Mouse (Mus musculus) midbrain, embryonic 15.5 days (tissue): ENCODE data around the gene Zbtb37. TPM values are rescaled to one million over a fixed set of nuclear protein-coding genes. Genes with fewer than 3 reads are reported as not detected.
"Not testable (repeated sequence)": the region's sequence is repeated elsewhere in the genome, so short reads cannot be mapped to it uniquely, and the experiment has no call there.

Experiments
- ATAC-seq: fragments of 200-750 bp; cut with Nextera tagmentation; replicated peaks from 2 replicates; pipeline ENCODE4 v1.8.0; 2017; ENCODE audit warnings: moderate TSS enrichment
- H3K27ac ChIP-seq: fragments of 300-500 bp; sonication (generic); 2 replicates; pipeline ENCODE4 v1.5.1; 2015; ENCODE audit warnings: mild to moderate bottlenecking, inconsistent platforms
- H3K27me3 ChIP-seq: fragments of 300-500 bp; sonication (generic); replicated peaks from 2 replicates; pipeline ENCODE4 v1.6.1; 2015; ENCODE audit warnings: inconsistent platforms
- H3K36me3 ChIP-seq: fragments of 300-500 bp; sonication (generic); replicated peaks from 2 replicates; pipeline ENCODE4 v1.6.1; 2015; ENCODE audit warnings: inconsistent platforms
- H3K4me1 ChIP-seq: fragments of 300-500 bp; sonication (generic); 2 replicates; pipeline ENCODE4 v1.6.1; 2015; ENCODE audit warnings: inconsistent platforms
- H3K4me2 ChIP-seq: fragments of 300-500 bp; sonication (generic); 2 replicates; pipeline ENCODE4 v1.6.1; 2015; ENCODE audit warnings: inconsistent platforms, mild to moderate bottlenecking, moderate library complexity
- H3K4me3 ChIP-seq: fragments of 300-500 bp; sonication (generic); 2 replicates; pipeline ENCODE4 v1.5.1; 2015; ENCODE audit warnings: mild to moderate bottlenecking, inconsistent platforms
- H3K9ac ChIP-seq: fragments of 300-500 bp; sonication (generic); 2 replicates; pipeline ENCODE4 v1.6.1; 2015; ENCODE audit warnings: mild to moderate bottlenecking, inconsistent platforms
- H3K9me3 ChIP-seq: fragments of 300-500 bp; sonication (generic); 2 replicates; pipeline ENCODE4 v1.6.1; 2016; ENCODE audit warnings: inconsistent platforms
- WGBS: fragments of 180-500 bp; shearing (Covaris S2); methylation state at CpG from one replicate; pipeline ENCODE4 v1.1.7; 2015; ENCODE audit warnings: mixed read lengths; 5-methylcytosine and 5-hydroxymethylcytosine counted together
- polyA plus RNA-seq: library from polyadenylated mRNA; unstranded; fragments of >200 nt; fragmentation: Nextera tagmentation; extraction: Ambion mirVana; gene quantifications from 2 replicates; pipeline ENCODE4 v1.2.1, GENCODE M21; 2015

Gene Zbtb37
- polyA plus RNA-seq, 1 experiment from 2014 or later, result 14.1 TPM

DNA sequence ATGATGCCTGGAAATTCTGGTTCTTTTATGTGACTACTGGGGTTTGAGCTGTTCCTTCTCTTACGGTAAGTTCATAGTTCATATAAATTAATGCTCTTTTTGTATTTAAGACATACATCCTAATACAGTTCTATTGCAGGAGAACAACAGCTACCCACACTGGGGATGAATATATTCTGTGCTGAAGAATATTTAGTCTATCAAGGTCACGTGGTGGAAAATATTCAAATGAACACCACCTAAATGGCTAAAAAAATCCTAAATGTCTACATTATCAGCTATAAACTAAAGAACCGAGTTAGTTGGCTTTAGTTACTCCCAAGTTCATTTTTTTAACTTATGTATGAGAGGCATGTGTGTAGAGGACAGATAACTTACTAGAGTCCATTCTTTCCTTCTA, 4.6 kb downstream of the Zbtb37 start:
- H3K27me3 ChIP-seq, result no peaks in the 10 kb centered on the region
- H3K36me3 ChIP-seq, result peaks cover 10% of the 10 kb centered on the region; the same call in 1 of the 2 replicates
- no peak overlapping the region for H3K4me3 ChIP-seq
- ATAC-seq, result no peak
- WGBS, result 98% methylated on average over 3 of the region's 3 CpGs
- H3K9me3 ChIP-seq, result no peaks in the 10 kb centered on the region
- no peak overlapping the region for H3K27ac ChIP-seq
- peaks cover 17% of the 10 kb centered on the region for H3K4me1 ChIP-seq
- no peak overlapping the region for H3K9ac ChIP-seq
- no peak overlapping the region for H3K4me2 ChIP-seq

DNA sequence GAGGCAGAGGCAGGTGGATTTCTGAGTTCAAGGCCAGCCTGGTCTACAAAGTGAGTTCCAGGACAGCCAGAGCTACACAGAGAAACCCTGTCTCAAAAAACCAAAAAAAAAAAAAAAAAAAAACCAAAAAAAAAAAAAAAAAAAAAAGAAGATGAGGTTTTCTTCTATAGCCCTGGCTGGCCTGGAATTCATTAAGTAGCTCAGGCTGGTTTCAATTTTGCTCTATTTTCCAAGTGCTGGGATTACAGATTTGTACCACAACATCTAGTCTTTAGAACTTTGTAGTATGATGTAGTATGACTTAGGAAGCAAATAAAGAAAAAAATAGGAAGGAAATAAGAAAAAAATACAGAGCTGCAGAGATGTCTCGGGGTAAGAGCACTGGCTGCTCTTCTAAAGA, 6.2 kb downstream of the Zbtb37 start:
- ATAC-seq, H3K9ac ChIP-seq, H3K27ac ChIP-seq, H3K36me3 ChIP-seq, H3K9me3 ChIP-seq, H3K4me2 ChIP-seq, H3K27me3 ChIP-seq, H3K4me3 ChIP-seq: not testable (repeated sequence)
- peaks cover 10% of the 10 kb centered on the region for H3K4me1 ChIP-seq
- 88% methylated on average over 1 of the region's 1 CpGs for WGBS

DNA sequence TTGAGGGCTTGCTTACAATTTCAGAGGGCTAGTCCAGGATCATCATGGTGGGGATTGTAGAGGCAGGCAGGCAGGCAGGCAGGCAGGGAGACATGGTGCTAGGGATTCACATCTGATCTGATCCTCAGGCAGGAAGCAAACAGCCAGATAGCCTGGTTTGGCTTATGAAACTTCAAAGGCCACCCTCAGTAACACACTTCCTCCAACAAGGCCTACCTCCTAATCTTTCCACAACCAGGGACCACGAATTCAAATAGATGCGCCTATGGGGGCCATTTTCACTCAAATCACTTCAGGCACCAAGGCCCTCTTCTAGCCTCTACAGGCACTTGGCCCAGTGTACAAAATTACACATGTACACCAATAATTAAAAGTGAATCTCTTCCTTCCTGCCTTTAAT, 7.5 kb downstream of the Zbtb37 start:
- H3K4me1 ChIP-seq, result no peaks in the 10 kb centered on the region
- H3K4me3 ChIP-seq, result no peak overlapping the region
- H3K27me3 ChIP-seq, result no peaks in the 10 kb centered on the region
- 87% methylated on average over 2 of the region's 2 CpGs for WGBS
- no peak overlapping the region for H3K9ac ChIP-seq
- peaks cover 10% of the 10 kb centered on the region; the same call in 1 of the 2 replicates for H3K36me3 ChIP-seq
- no peak overlapping the region for H3K4me2 ChIP-seq
- no peak overlapping the region for H3K27ac ChIP-seq
- no peak for ATAC-seq
- no peaks in the 10 kb centered on the region for H3K9me3 ChIP-seq

DNA sequence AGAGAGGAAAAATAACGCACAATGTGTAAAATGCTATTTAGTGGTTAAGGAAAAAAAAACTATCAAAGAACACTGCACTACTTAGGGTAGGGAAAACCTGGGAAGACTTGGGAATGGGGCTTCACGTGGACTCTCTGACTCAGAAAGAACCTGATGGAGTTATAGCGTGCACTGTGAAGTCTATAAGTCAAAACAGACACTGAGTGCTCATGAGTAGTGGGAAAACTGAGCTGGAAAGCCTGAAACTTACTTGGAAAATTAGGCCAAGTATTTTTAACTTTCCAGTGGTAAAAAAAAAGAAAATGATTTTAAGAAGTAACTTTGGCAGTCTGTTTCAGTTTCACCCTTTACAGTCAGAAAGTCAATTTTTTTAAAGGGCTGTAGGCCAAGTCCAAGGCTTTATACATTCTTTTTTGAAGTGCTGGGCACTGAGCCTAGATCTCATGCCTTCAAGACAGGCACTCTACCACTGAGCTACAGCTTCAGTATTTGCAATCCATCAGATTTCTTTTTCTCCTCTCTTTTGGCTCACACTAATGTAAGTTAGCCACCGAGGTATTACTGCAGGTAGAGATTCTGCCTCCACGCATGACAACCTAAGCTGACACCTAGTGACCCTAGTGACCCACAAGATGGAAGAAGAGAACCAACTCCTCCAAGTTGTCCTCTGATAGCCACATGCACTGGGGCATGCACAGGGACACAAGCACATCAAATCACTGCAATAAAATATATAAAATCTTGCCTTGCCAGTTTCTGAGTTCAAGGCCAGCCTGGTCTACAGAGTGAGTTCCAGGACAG, 9.0 kb downstream of the Zbtb37 start:
- Histone ChIP-seq H3K4me2 (no peak overlapping the region), H3K9ac (no peak overlapping the region), H3K4me3 (no peak overlapping the region), H3K27me3 (no peaks in the 10 kb centered on the region), H3K27ac (no peak overlapping the region), H3K36me3 (0 out of 2 replicates have a peak, but pooled peaks cover 7% of the 10 kb centered on the region), H3K9me3 (no peaks in the 10 kb centered on the region), H3K4me1 (no peaks in the 10 kb centered on the region)
- 92% methylated on average over 5 of the region's 5 CpGs for WGBS
- ATAC-seq, result no peak

DNA sequence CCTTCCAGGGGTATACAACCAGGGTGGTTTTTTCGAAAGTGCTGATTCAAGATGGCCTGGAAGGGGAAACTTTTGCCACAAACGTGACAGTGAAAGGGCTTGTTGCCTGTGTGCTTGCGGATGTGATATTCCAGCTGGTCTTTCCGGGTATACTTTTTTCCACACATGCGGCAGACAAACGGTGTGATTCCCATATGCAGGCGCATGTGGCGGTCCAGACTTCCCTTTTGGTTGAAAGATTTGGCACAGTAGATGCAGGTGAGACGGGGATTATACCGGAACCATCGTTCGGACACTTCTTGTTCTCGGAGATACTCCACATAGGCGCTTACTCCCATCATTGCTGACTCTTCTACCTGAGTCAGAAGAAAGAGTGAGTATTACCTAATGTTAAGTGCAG, 14.6 kb downstream of the Zbtb37 start:
- Histone ChIP-seq H3K27ac (no peak overlapping the region), H3K9me3 (no peaks in the 10 kb centered on the region), H3K4me1 (peaks cover 5% of the 10 kb centered on the region; the same call in 1 of the 2 replicates), H3K9ac (no peak overlapping the region), H3K27me3 (no peaks in the 10 kb centered on the region), H3K4me2 (no peak overlapping the region), H3K36me3 (peaks cover 21% of the 10 kb centered on the region), H3K4me3 (no peak overlapping the region)
- no peak for ATAC-seq
- 94% methylated on average over 14 of the region's 14 CpGs for WGBS

DNA sequence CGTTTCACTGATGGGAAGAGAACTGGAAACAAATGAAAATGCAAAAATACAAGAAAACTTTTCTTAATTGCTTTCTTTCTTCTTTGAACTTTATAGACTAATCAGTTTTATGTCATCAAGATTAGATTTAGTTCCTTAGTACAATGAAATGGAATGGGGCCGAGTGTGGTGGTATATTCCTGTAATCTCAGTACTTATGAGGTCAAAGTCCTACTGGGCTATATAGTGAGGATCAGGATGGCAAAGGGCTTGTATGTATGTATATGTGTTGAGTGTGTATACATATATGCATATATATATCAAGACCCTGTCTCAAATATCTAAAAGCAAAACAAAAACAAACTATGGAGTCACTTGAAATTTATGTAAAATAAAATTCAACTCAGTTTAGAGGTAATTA, 18.3 kb downstream of the Zbtb37 start:
- ATAC-seq, result no peak
- Histone ChIP-seq H3K4me2 (no peak overlapping the region), H3K27ac (no peak overlapping the region), H3K4me1 (peaks cover 5% of the 10 kb centered on the region; the same call in 1 of the 2 replicates), H3K36me3 (peaks cover 28% of the 10 kb centered on the region), H3K27me3 (no peaks in the 10 kb centered on the region), H3K9ac (no peak overlapping the region), H3K4me3 (no peak overlapping the region), H3K9me3 (no peaks in the 10 kb centered on the region)
- 82% methylated on average over 2 of the region's 2 CpGs for WGBS

DNA sequence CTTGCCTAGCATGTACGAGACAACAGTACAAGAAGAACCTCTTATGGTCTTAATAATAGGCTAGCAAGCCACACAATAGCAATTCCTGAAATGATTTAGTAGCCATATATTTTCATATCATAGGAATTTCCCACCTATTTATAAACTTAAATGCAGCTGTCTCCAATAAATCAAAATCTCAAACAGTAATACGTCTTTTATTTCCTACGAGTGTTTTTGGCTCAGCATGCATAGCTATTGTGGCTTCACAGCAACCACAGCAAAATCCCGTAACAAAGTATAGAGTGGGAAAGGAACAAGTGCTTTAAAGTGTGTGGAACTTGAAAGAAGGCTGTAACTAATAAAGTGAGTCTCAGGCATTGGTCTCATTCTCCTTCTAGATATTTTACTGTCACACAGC, 24.2 kb downstream of the Zbtb37 start:
- WGBS, result 95% methylated on average over 4 of the region's 4 CpGs
- H3K36me3 ChIP-seq, result peaks cover 7% of the 10 kb centered on the region; the same call in 1 of the 2 replicates
- no peak overlapping the region for H3K27ac ChIP-seq
- no peak for ATAC-seq
- no peaks in the 10 kb centered on the region for H3K9me3 ChIP-seq
- no peak overlapping the region for H3K9ac ChIP-seq
- no peak overlapping the region for H3K4me3 ChIP-seq
- peaks cover 2% of the 10 kb centered on the region; the same call in 1 of the 2 replicates for H3K4me1 ChIP-seq
- no peak overlapping the region for H3K4me2 ChIP-seq
- H3K27me3 ChIP-seq, result no peaks in the 10 kb centered on the region

DNA sequence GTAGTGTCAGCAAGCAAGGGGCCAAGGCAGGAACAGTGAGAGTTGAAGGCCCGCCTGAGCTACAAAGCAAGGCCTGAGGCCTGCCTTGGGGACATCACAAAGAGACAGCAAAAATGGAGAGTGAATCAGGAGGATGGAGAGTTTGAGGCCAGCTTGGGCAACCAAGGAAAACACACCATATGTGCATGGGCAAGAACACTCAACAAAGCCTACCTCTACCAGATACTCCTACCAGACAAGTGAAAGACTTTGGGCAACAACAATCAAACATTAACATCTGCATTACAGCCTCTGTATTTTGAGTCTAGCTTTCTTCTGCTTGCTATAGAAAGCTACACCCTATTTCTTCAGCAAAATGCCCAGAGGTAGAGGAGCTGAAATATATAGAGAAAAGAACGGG, 26.6 kb downstream of the Zbtb37 start:
- Histone ChIP-seq H3K36me3 (peaks cover 7% of the 10 kb centered on the region; the same call in 1 of the 2 replicates), H3K27ac (no peak overlapping the region), H3K4me1 (no peaks in the 10 kb centered on the region), H3K27me3 (no peaks in the 10 kb centered on the region), H3K4me2 (no peak overlapping the region), H3K9ac (no peak overlapping the region), H3K9me3 (no peaks in the 10 kb centered on the region), H3K4me3 (no peak overlapping the region)
- no peak for ATAC-seq
- 92% methylated on average over 2 of the region's 2 CpGs for WGBS

DNA sequence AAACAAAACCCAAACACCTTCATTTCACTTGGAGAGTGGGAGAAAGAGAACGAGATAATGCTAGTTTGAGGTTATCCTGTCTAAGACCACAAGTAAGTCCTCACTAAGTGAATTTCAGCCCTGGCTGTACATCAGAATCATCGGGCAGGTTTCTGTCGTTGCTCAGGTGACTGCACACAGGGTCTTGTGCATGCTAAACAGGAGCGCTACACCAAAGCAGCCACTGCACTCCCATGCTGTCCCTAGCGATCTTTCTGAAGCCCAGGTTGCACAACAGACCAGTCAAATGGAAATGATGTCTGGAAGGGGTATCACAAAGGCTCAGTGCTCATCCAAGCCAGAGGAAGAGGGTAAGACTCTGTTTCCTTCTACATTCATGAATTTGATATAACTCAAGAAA, 28.2 kb downstream of the Zbtb37 start:
- Histone ChIP-seq H3K9ac (no peak overlapping the region), H3K4me1 (no peaks in the 10 kb centered on the region), H3K36me3 (no peaks in the 10 kb centered on the region), H3K4me3 (no peak overlapping the region), H3K4me2 (no peak overlapping the region), H3K27me3 (no peaks in the 10 kb centered on the region), H3K9me3 (no peaks in the 10 kb centered on the region), H3K27ac (no peak overlapping the region)
- ATAC-seq, result no peak
- WGBS, result 82% methylated on average over 5 of the region's 5 CpGs

DNA sequence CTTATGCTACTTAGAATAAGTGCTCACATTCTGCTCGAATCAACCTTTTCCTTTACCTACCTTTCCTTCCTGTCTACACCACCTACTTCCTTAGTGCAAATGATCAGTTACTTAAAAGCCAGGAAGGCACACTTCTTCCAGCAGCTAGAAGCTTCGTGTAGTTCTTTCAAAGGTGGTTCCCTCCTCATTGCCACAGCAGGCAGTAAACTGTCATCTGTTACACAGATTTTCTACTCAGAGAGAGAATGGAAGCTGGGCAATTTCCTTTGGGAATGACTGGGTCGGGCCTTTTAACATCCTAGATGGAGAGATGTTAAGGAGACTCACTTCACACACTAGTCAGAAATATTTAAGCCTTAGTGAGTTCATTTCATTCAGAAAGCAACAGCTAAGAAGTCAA, 29.1 kb downstream of the Zbtb37 start:
- Histone ChIP-seq H3K4me2 (no peak overlapping the region), H3K27ac (no peak overlapping the region), H3K9me3 (no peaks in the 10 kb centered on the region), H3K9ac (no peak overlapping the region), H3K4me1 (no peaks in the 10 kb centered on the region), H3K27me3 (no peaks in the 10 kb centered on the region), H3K36me3 (no peaks in the 10 kb centered on the region), H3K4me3 (no peak overlapping the region)
- no peak for ATAC-seq
- WGBS, result 79% methylated on average over 3 of the region's 3 CpGs

DNA sequence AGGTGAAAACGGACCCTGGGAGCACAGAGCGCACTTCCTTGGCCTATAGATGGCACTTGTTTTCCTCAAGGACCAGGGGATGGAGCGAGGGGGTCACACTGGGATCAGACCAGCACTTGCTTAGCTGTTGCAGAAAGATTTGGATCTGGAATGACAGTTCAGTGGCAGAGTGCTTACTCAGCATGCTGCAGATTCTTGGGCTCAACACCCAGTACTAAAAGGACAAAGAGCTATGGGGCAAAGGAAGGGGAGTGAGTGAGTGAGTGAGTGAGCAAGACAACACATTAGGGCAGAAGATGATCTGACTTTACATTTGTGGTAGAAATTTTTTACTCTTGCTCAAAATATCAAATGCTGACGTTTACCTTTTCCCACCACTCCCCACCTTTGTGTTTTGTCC, 29.7 kb downstream of the Zbtb37 start:
- H3K27me3 ChIP-seq, result no peaks in the 10 kb centered on the region
- H3K36me3 ChIP-seq, result no peaks in the 10 kb centered on the region
- H3K27ac ChIP-seq, result no peak overlapping the region
- no peak overlapping the region for H3K9ac ChIP-seq
- H3K9me3 ChIP-seq, result no peaks in the 10 kb centered on the region
- no peak overlapping the region for H3K4me2 ChIP-seq
- ATAC-seq, result no peak
- no peak overlapping the region for H3K4me3 ChIP-seq
- H3K4me1 ChIP-seq, result no peaks in the 10 kb centered on the region
- 69% methylated on average over 4 of the region's 4 CpGs for WGBS

DNA sequence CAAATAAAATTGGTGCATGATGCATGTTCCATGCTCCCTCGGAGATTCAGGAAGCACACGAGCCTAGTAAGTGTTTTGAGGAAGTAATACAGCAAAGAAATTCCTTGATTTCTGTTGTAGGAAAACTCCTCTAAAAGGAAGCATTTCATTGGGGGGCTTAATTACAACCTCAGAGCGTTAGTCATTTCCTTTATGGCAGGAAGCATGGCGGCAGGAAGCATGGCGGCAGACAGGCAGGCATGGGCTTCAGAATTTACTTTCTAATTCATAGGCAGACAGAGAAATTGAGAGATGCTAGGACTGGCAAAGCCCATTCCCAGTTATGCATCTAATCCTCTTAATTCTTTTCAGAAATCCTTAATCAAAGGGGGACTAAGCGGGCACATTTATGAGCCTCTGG, 40.8 kb downstream of the Zbtb37 start:
- Histone ChIP-seq H3K4me1 (no peaks in the 10 kb centered on the region), H3K9ac (no peak overlapping the region), H3K9me3 (no peaks in the 10 kb centered on the region), H3K4me3 (no peak overlapping the region), H3K36me3 (no peaks in the 10 kb centered on the region), H3K4me2 (no peak overlapping the region), H3K27me3 (no peaks in the 10 kb centered on the region), H3K27ac (no peak overlapping the region)
- WGBS, result 64% methylated on average over 6 of the region's 6 CpGs
- no peak for ATAC-seq

DNA sequence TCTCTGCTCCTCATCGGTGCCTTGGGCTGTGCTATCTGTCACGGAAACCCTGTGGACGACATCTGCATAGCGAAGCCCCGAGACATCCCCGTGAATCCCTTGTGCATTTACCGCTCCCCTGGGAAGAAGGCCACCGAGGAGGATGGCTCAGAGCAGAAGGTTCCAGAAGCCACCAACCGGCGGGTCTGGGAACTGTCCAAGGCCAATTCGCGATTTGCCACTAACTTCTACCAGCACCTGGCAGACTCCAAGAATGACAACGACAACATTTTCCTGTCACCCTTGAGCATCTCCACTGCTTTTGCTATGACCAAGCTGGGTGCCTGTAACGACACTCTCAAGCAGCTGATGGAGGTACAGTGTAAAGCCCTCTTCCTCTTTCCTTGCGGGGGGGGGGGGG, 45.3 kb downstream of the Zbtb37 start:
- H3K4me2 ChIP-seq, result no peak overlapping the region
- whole genome bisulfite sequencing, result 87% methylated on average over 15 of the region's 15 CpGs
- H3K27me3 ChIP-seq, result no peaks in the 10 kb centered on the region
- no peak for ATAC-seq
- no peak overlapping the region for H3K9ac ChIP-seq
- no peaks in the 10 kb centered on the region for H3K4me1 ChIP-seq
- no peaks in the 10 kb centered on the region for H3K36me3 ChIP-seq
- no peak overlapping the region for H3K27ac ChIP-seq
- H3K4me3 ChIP-seq, result no peak overlapping the region
- no peaks in the 10 kb centered on the region for H3K9me3 ChIP-seq
